Mouse (Mus musculus) neural tube, embryonic 14.5 days (tissue): ENCODE measurements around the gene Rxfp4. TPM values are rescaled to one million over a fixed set of nuclear protein-coding genes. Genes with fewer than 3 reads are reported as not detected.
"Not testable (repeated sequence)": the region's sequence is repeated elsewhere in the genome, so short reads cannot be mapped to it uniquely, and the experiment has no call there.

Experiments
- ATAC-seq: fragments of 200-750 bp; cut with Nextera tagmentation; 2 replicates; pipeline ENCODE4 v1.8.0; 2017; ENCODE audit warnings: low read depth, mild to moderate bottlenecking, moderate TSS enrichment, moderate library complexity
- H3K27ac ChIP-seq: fragments of 300-500 bp; sonication (generic); 2 replicates; pipeline ENCODE4 v1.5.1; 2014; ENCODE audit warnings: low read depth, mild to moderate bottlenecking, control low read depth, low read length, moderate library complexity, mixed read lengths
- H3K27me3 ChIP-seq: fragments of 300-500 bp; sonication (generic); 2 replicates; pipeline ENCODE4 v1.6.1; 2014; ENCODE audit warnings: low read length; ENCODE audit not compliant: control insufficient read depth, insufficient read depth
- H3K36me3 ChIP-seq: fragments of 300-500 bp; sonication (generic); 2 replicates; pipeline ENCODE4 v1.6.1; 2014; ENCODE audit warnings: low read length, mixed read lengths; ENCODE audit not compliant: control insufficient read depth, insufficient read depth
- H3K4me1 ChIP-seq: fragments of 300-500 bp; sonication (generic); 2 replicates; pipeline ENCODE4 v1.6.1; 2014; ENCODE audit warnings: low read length; ENCODE audit not compliant: control insufficient read depth, insufficient read depth
- H3K4me2 ChIP-seq: fragments of 300-500 bp; sonication (generic); 2 replicates; pipeline ENCODE4 v1.6.1; 2014; ENCODE audit warnings: mild to moderate bottlenecking, low read depth, low read length, control low read depth
- H3K4me3 ChIP-seq: fragments of 300-500 bp; sonication (generic); 2 replicates; pipeline ENCODE4 v1.5.1; 2014; ENCODE audit warnings: low read depth, low read length, control low read depth, mixed read lengths
- H3K9ac ChIP-seq: fragments of 300-500 bp; sonication (generic); replicated peaks from 2 replicates; pipeline ENCODE4 v1.6.1; 2014; ENCODE audit warnings: low read depth, mild to moderate bottlenecking, control low read depth, low read length, mixed read lengths
- H3K9me3 ChIP-seq: fragments of 300-500 bp; sonication (generic); 2 replicates; pipeline ENCODE4 v1.6.1; 2016; ENCODE audit warnings: low read length; ENCODE audit not compliant: control insufficient read depth
- WGBS: fragments of 180-500 bp; shearing (Covaris S2); extraction: QIAGEN DNeasy Blood & Tissue Kit; methylation state at CpG from one replicate; pipeline ENCODE4 v1.1.7; 2014; 5-methylcytosine and 5-hydroxymethylcytosine counted together
- polyA plus RNA-seq: library from polyadenylated mRNA; unstranded; fragments of >200 nt; fragmentation: Nextera tagmentation; extraction: Ambion mirVana; gene quantifications from 2 replicates; pipeline ENCODE4 v1.2.1, GENCODE M21; 2014

Rxfp4 gene
- polyA plus RNA-seq, 1 experiment from 2014 or later = not detected

DNA sequence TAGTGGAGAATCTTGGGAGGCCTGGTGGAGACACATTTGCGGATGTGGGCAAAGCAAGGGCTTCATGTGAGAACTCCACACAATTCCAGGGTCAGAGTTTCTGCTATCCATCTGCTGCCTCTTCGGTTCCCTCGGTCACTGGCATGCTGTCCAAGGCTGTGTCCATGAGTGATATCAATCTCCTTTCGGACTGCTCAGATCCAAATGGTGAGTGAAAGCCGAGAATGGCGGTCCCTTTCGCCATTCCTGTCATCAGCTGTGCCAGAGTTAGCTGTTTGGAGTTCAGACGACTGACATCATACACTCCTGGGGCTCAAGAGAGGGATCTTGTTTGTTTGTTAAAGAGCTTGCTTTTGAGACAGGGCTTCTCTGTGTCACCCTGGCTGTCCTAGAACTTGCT, 38.5 kb downstream of the Rxfp4 start:
- no peak for ATAC-seq
- WGBS = 83% methylated on average over 8 of the region's 8 CpGs
- no peaks in the 10 kb centered on the region for H3K27me3 ChIP-seq
- H3K4me2 ChIP-seq = no peak overlapping the region
- H3K9ac ChIP-seq = no peak overlapping the region
- 0 out of 2 replicates have a peak, but pooled peaks cover 4% of the 10 kb centered on the region for H3K4me1 ChIP-seq
- no peaks in the 10 kb centered on the region for H3K9me3 ChIP-seq
- H3K27ac ChIP-seq = no peak overlapping the region
- no peak overlapping the region for H3K4me3 ChIP-seq
- H3K36me3 ChIP-seq = no peaks in the 10 kb centered on the region; the same call in 1 of the 2 replicates

DNA sequence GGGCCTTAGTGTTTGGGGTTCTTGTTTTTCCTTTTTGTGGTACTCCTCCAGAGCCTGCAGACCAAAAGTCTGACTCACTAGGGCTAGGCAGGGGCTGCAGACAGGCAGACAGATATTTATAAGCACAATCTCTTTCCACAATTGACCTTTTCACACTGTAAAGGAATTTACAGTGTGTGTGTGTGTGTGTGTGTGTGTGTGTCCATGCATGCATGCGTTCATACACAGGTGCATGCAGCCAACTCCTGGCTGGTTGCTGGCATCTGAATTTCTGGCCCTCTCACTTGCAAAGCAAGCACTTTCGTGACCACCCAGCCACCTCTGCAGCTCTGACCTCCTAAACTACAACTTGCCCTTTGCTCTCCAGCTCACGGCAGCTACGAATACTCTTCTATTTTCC, 43.9 kb downstream of the Rxfp4 start:
- no peak overlapping the region for H3K27ac ChIP-seq
- ATAC-seq = no peak
- no peak overlapping the region for H3K9ac ChIP-seq
- no peaks in the 10 kb centered on the region for H3K9me3 ChIP-seq
- H3K4me2 ChIP-seq = no peak overlapping the region
- H3K36me3 ChIP-seq = no peaks in the 10 kb centered on the region
- H3K4me1 ChIP-seq = no peaks in the 10 kb centered on the region
- H3K27me3 ChIP-seq = no peaks in the 10 kb centered on the region
- H3K4me3 ChIP-seq = no peak overlapping the region
- WGBS = 79% methylated on average over 4 of the region's 4 CpGs

- H3K9ac ChIP-seq = 0 out of 2 replicates have a peak overlapping the region, but pooled peaks have one; percentile 13
- WGBS = 23% methylated on average over 10 of the region's 10 CpGs
- H3K27me3 ChIP-seq = no peaks in the 10 kb centered on the region
- no peak overlapping the region for H3K27ac ChIP-seq
- no peaks in the 10 kb centered on the region for H3K4me1 ChIP-seq
- H3K36me3 ChIP-seq = no peaks in the 10 kb centered on the region
- ATAC-seq = peak; percentile 70; the same call in 1 of the 2 replicates
- no peaks in the 10 kb centered on the region for H3K9me3 ChIP-seq
- peak overlapping the region; percentile 17; the same call in 1 of the 2 replicates for H3K4me3 ChIP-seq
- peak overlapping the region; percentile 50; the same call in 1 of the 2 replicates for H3K4me2 ChIP-seq
Observed at GRCm38 (mm10) chr3:88607758-88608138, 45.2 kb downstream of the Rxfp4 start.

DNA sequence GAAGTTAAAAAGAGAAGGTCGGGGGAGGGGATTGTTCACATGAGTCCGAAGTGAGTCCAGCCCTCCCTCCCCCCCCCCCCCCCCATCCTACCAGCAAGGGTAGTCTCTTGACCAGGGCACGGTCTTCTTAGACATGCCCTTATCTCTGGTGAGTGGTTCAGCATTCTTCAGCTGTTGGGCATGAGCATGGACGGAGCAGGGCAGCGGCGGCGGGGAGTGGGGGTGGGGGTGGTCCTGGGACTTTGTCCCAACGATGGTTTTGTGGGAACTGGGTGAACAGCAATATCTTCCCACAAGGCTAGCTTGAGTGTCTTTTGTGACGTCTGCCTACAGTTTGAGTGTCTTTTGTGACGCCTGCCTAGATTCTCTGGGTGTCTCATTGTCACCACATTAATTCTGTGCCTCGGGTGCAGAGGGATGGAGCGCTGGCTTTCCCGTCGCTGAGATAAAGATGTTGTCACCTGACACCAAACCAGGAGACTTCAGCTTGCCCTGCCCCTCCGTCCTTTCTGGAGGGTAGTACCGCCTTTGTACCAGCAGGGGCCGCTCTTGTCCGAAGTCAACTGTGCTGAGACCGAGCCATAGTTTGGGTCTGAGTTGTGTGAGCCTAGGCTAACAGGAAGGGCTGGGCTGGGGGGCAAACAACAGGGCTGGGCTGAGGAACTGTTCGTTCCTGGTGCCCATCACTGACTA, 45.7 kb downstream of the Rxfp4 start:
- no peaks in the 10 kb centered on the region for H3K4me1 ChIP-seq
- H3K4me2 ChIP-seq = peak overlapping the region; percentile 50
- 0 out of 2 replicates have a peak overlapping the region, but pooled peaks have one; percentile 16 for H3K9ac ChIP-seq
- H3K36me3 ChIP-seq = no peaks in the 10 kb centered on the region
- no peak overlapping the region for H3K27ac ChIP-seq
- H3K4me3 ChIP-seq = peak overlapping the region; percentile 17; the same call in 1 of the 2 replicates
- no peaks in the 10 kb centered on the region for H3K27me3 ChIP-seq
- no peaks in the 10 kb centered on the region for H3K9me3 ChIP-seq
- peak; percentile 92 for ATAC-seq
- under 1% methylated on average over 20 of the region's 20 CpGs for WGBS

DNA sequence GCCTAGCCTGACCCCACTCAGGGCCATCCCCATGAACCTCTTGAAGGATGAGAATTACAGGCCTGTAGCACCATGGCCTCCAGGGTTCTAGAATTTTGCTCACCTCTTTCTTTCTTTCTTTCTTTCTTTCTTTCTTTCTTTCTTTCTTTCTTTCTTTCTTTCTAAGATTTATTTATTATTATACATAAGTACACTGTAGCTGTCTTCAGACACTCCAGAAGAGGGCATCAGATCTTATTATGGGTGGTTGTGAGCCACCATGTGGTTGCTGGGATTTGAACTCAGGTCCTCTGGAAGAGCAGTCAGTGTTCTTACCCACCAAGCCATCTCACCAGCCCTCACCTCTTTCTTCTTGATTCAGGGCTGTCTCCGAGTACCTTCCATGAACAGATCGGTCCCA, 47.3 kb downstream of the Rxfp4 start, which contains the start of gene Arhgef2:
Gene Arhgef2, plus strand, starts transcription at position 301 of the 400 bp plus-strand sequence.
- not testable (repeated sequence) for H3K9ac ChIP-seq, H3K27me3 ChIP-seq, H3K9me3 ChIP-seq, H3K4me2 ChIP-seq, H3K4me3 ChIP-seq, ATAC-seq, H3K4me1 ChIP-seq, H3K27ac ChIP-seq, H3K36me3 ChIP-seq
- WGBS = 94% methylated on average over 2 of the region's 2 CpGs

DNA sequence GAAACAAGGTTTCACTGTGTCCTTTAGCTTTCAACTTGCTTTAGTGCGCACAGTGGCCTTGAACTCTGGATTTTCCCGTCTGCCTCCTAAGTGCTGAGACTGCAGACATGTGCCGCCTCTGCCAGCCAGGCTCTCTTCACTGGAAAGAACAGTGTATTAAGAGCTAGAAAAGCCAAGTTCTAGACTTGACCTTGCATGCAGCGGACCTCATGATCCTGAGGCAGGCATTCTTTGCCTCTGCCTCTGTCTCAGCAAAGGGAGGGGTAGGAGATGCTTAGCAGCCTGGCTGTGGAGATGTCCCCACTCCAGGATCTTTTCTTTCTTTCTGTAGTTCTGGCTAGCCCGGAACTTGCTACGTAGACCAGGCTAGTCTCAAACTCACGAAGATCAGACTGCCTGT, 48.1 kb downstream of the Rxfp4 start:
- Histone ChIP-seq H3K4me2 (no peak overlapping the region), H3K36me3 (no peaks in the 10 kb centered on the region), H3K27ac (no peak overlapping the region), H3K9me3 (no peaks in the 10 kb centered on the region), H3K4me1 (no peaks in the 10 kb centered on the region), H3K9ac (no peak overlapping the region), H3K27me3 (no peaks in the 10 kb centered on the region), H3K4me3 (no peak overlapping the region)
- WGBS = 94% methylated on average over 7 of the region's 7 CpGs
- ATAC-seq = no peak

- WGBS = 20% methylated on average over 6 of the region's 6 CpGs
- no peaks in the 10 kb centered on the region for H3K27me3 ChIP-seq
- H3K9me3 ChIP-seq = no peaks in the 10 kb centered on the region
- H3K4me2 ChIP-seq = no peak overlapping the region
- H3K4me1 ChIP-seq = no peaks in the 10 kb centered on the region
- no peaks in the 10 kb centered on the region for H3K36me3 ChIP-seq
- ATAC-seq = no peak
- H3K27ac ChIP-seq = no peak overlapping the region
- no peak overlapping the region for H3K4me3 ChIP-seq
- H3K9ac ChIP-seq = no peak overlapping the region
Observed at GRCm38 (mm10) chr3:88603714-88604161, 49.2 kb downstream of the Rxfp4 start.

- no peaks in the 10 kb centered on the region for H3K36me3 ChIP-seq
Observed at GRCm38 (mm10) chr3:88602466-88602865, 50.5 kb downstream of the Rxfp4 start.

More at GRCm38 (mm10) chr3:88602466-88602865, 50.5 kb downstream of the Rxfp4 start:
- ATAC-seq = no peak
- H3K4me2 ChIP-seq = no peak overlapping the region
- 65% methylated on average over 4 of the region's 4 CpGs for WGBS
- H3K4me3 ChIP-seq = no peak overlapping the region
- H3K27ac ChIP-seq = no peak overlapping the region
- no peaks in the 10 kb centered on the region for H3K9me3 ChIP-seq
- H3K9ac ChIP-seq = no peak overlapping the region
- no peaks in the 10 kb centered on the region for H3K27me3 ChIP-seq
- no peaks in the 10 kb centered on the region for H3K4me1 ChIP-seq
